Mouse (Mus musculus) neural tube, embryonic 13.5 days (tissue): ENCODE data around the gene Tnnt3. TPM values are rescaled to one million over a fixed set of nuclear protein-coding genes. Genes with fewer than 3 reads are reported as not detected.

Source experiments
- ATAC-seq: fragments of 200-750 bp; cut with Nextera tagmentation; 2 replicates; pipeline ENCODE4 v1.8.0; 2017; ENCODE audit warnings: low read depth, mild to moderate bottlenecking, moderate TSS enrichment, moderate library complexity
- H3K27ac ChIP-seq: fragments of 300-500 bp; sonication (generic); replicated peaks from 2 replicates; pipeline ENCODE4 v1.5.1; 2015; ENCODE audit warnings: moderate library complexity, mild to moderate bottlenecking, inconsistent platforms
- H3K27me3 ChIP-seq: fragments of 300-500 bp; sonication (generic); 2 replicates; pipeline ENCODE4 v1.6.1; 2015; ENCODE audit warnings: mild to moderate bottlenecking, inconsistent platforms
- H3K36me3 ChIP-seq: fragments of 300-500 bp; sonication (generic); 2 replicates; pipeline ENCODE4 v1.6.1; 2015; ENCODE audit warnings: mild to moderate bottlenecking, inconsistent platforms
- H3K4me1 ChIP-seq: fragments of 300-500 bp; sonication (generic); replicated peaks from 2 replicates; pipeline ENCODE4 v1.6.1; 2015; ENCODE audit warnings: inconsistent platforms
- H3K4me2 ChIP-seq: fragments of 300-500 bp; sonication (generic); 2 replicates; pipeline ENCODE4 v1.6.1; 2015; ENCODE audit warnings: inconsistent platforms, mild to moderate bottlenecking, moderate library complexity
- H3K4me3 ChIP-seq: fragments of 300-500 bp; sonication (generic); 2 replicates; pipeline ENCODE4 v1.5.1; 2015; ENCODE audit warnings: mild to moderate bottlenecking, inconsistent platforms
- H3K9ac ChIP-seq: fragments of 300-500 bp; sonication (generic); 2 replicates; pipeline ENCODE4 v1.6.1; 2015; ENCODE audit warnings: moderate library complexity, mild to moderate bottlenecking, inconsistent platforms
- H3K9me3 ChIP-seq: fragments of 300-500 bp; sonication (generic); 2 replicates; pipeline ENCODE4 v1.6.1; 2016; ENCODE audit warnings: inconsistent platforms
- WGBS: fragments of 180-500 bp; shearing (Covaris S2); methylation state at CpG from one replicate; pipeline ENCODE4 v1.1.7; 2015; 5-methylcytosine and 5-hydroxymethylcytosine counted together
- polyA plus RNA-seq: library from polyadenylated mRNA; unstranded; fragments of >200 nt; fragmentation: Nextera tagmentation; extraction: Ambion mirVana; gene quantifications from 2 replicates; pipeline ENCODE4 v1.2.1, GENCODE M21; 2015

Gene Tnnt3
- polyA plus RNA-seq, 1 experiment from 2014 or later, result 2.4 TPM

- no peak for ATAC-seq
- 63% methylated on average over 8 of the region's 8 CpGs for WGBS
- no peak overlapping the region for H3K9ac ChIP-seq
These were observed 5.1 kb upstream of the Tnnt3 start for GRCm38 (mm10) chr7:142493535-142493934.

GRCm38 (mm10) chr7:142496158-142496557 lies 2.5 kb upstream of the Tnnt3 start:
- Histone ChIP-seq H3K4me1 (no peaks in the 10 kb centered on the region), H3K36me3 (no peaks in the 10 kb centered on the region), H3K27me3 (no peaks in the 10 kb centered on the region), H3K9ac (no peak overlapping the region), H3K27ac (no peak overlapping the region), H3K4me3 (no peak overlapping the region), H3K4me2 (no peak overlapping the region), H3K9me3 (no peaks in the 10 kb centered on the region)
- 78% methylated on average over 3 of the region's 3 CpGs for WGBS
- no peak for ATAC-seq

More at GRCm38 (mm10) chr7:142493535-142493934, 5.1 kb upstream of the Tnnt3 start:
- Histone ChIP-seq H3K27me3 (no peaks in the 10 kb centered on the region), H3K36me3 (no peaks in the 10 kb centered on the region), H3K4me1 (no peaks in the 10 kb centered on the region), H3K4me2 (no peak overlapping the region), H3K4me3 (no peak overlapping the region), H3K27ac (no peak overlapping the region), H3K9me3 (no peaks in the 10 kb centered on the region)

GRCm38 (mm10) chr7:142496800-142497199 lies 1.8 kb upstream of the Tnnt3 start:
- H3K27me3 ChIP-seq, result no peaks in the 10 kb centered on the region
- H3K4me1 ChIP-seq, result no peaks in the 10 kb centered on the region
- WGBS, result 81% methylated on average over 5 of the region's 5 CpGs
- H3K27ac ChIP-seq, result no peak overlapping the region
- H3K9ac ChIP-seq, result no peak overlapping the region
- no peaks in the 10 kb centered on the region for H3K36me3 ChIP-seq
- no peaks in the 10 kb centered on the region for H3K9me3 ChIP-seq
- H3K4me2 ChIP-seq, result no peak overlapping the region
- no peak overlapping the region for H3K4me3 ChIP-seq
- no peak for ATAC-seq

- Histone ChIP-seq H3K27me3 (no peaks in the 10 kb centered on the region), H3K4me2 (no peak overlapping the region), H3K9me3 (no peaks in the 10 kb centered on the region), H3K9ac (no peak overlapping the region), H3K36me3 (no peaks in the 10 kb centered on the region), H3K4me3 (no peak overlapping the region), H3K4me1 (no peaks in the 10 kb centered on the region), H3K27ac (no peak overlapping the region)
- no peak for ATAC-seq
- WGBS, result 90% methylated on average over 2 of the region's 2 CpGs
These were observed 861 bp upstream of the Tnnt3 start for GRCm38 (mm10) chr7:142497775-142498174.

GRCm38 (mm10) chr7:142499010-142499721 lies 530 bp downstream of the Tnnt3 start:
- H3K9ac ChIP-seq, result no peak overlapping the region
- no peaks in the 10 kb centered on the region; the same call in 1 of the 2 replicates for H3K27me3 ChIP-seq
- H3K4me2 ChIP-seq, result no peak overlapping the region
- no peaks in the 10 kb centered on the region for H3K36me3 ChIP-seq
- 86% methylated on average over 5 of the region's 5 CpGs for WGBS
- ATAC-seq, result no peak
- no peaks in the 10 kb centered on the region for H3K4me1 ChIP-seq
- H3K4me3 ChIP-seq, result no peak overlapping the region
- H3K27ac ChIP-seq, result no peak overlapping the region
- no peaks in the 10 kb centered on the region for H3K9me3 ChIP-seq

- H3K27me3 ChIP-seq, result peaks cover 6% of the 10 kb centered on the region; the same call in 1 of the 2 replicates
- no peak overlapping the region for H3K4me2 ChIP-seq
- H3K36me3 ChIP-seq, result no peaks in the 10 kb centered on the region
- no peak overlapping the region for H3K27ac ChIP-seq
- H3K9me3 ChIP-seq, result no peaks in the 10 kb centered on the region
- ATAC-seq, result no peak
- no peak overlapping the region for H3K9ac ChIP-seq
- 93% methylated on average over 1 of the region's 1 CpGs for WGBS
- no peaks in the 10 kb centered on the region for H3K4me1 ChIP-seq
- no peak overlapping the region for H3K4me3 ChIP-seq
These were observed 1.4 kb downstream of the Tnnt3 start for GRCm38 (mm10) chr7:142500032-142500431.

- H3K9me3 ChIP-seq, result no peaks in the 10 kb centered on the region
- H3K4me2 ChIP-seq, result no peak overlapping the region
- no peaks in the 10 kb centered on the region for H3K36me3 ChIP-seq
- no peak for ATAC-seq
- H3K27me3 ChIP-seq, result peaks cover 29% of the 10 kb centered on the region
- 93% methylated on average over 4 of the region's 4 CpGs for WGBS
- H3K4me3 ChIP-seq, result no peak overlapping the region
- H3K9ac ChIP-seq, result no peak overlapping the region
- no peak overlapping the region for H3K27ac ChIP-seq
- peaks cover 16% of the 10 kb centered on the region for H3K4me1 ChIP-seq
These were observed 4.6 kb downstream of the Tnnt3 start for GRCm38 (mm10) chr7:142503206-142503605.

GRCm38 (mm10) chr7:142505942-142506341 lies 7.3 kb downstream of the Tnnt3 start:
- peaks cover 32% of the 10 kb centered on the region for H3K27me3 ChIP-seq
- no peak overlapping the region for H3K4me3 ChIP-seq
- H3K4me2 ChIP-seq, result no peak overlapping the region
- H3K4me1 ChIP-seq, result peaks cover 32% of the 10 kb centered on the region
- H3K36me3 ChIP-seq, result no peaks in the 10 kb centered on the region
- H3K9ac ChIP-seq, result 0 out of 2 replicates have a peak overlapping the region, but pooled peaks have one; percentile 3
- H3K9me3 ChIP-seq, result no peaks in the 10 kb centered on the region
- H3K27ac ChIP-seq, result 0 out of 2 replicates have a peak overlapping the region, but pooled peaks have one; percentile 9
- peak; percentile 66; the same call in 1 of the 2 replicates for ATAC-seq
- 29% methylated on average over 2 of the region's 2 CpGs for WGBS

GRCm38 (mm10) chr7:142506501-142506900 lies 7.9 kb downstream of the Tnnt3 start:
- 29% methylated on average over 4 of the region's 4 CpGs for WGBS
- ATAC-seq, result peak; percentile 6; the same call in 1 of the 2 replicates
- peak overlapping the region; percentile 9; the same call in 1 of the 2 replicates for H3K27ac ChIP-seq

GRCm38 (mm10) chr7:142507453-142507852 lies 8.8 kb downstream of the Tnnt3 start:
- Histone ChIP-seq H3K4me1 (peaks cover 33% of the 10 kb centered on the region), H3K9ac (no peak overlapping the region), H3K27me3 (peaks cover 40% of the 10 kb centered on the region), H3K36me3 (no peaks in the 10 kb centered on the region), H3K9me3 (no peaks in the 10 kb centered on the region), H3K4me2 (no peak overlapping the region), H3K27ac (no peak overlapping the region), H3K4me3 (no peak overlapping the region)
- no peak for ATAC-seq
- 91% methylated on average over 9 of the region's 9 CpGs for WGBS

More at GRCm38 (mm10) chr7:142506501-142506900, 7.9 kb downstream of the Tnnt3 start:
- H3K4me1 ChIP-seq, result peaks cover 33% of the 10 kb centered on the region
- no peaks in the 10 kb centered on the region for H3K36me3 ChIP-seq
- 0 out of 2 replicates have a peak overlapping the region, but pooled peaks have one; percentile 3 for H3K9ac ChIP-seq
- H3K4me3 ChIP-seq, result no peak overlapping the region
- H3K27me3 ChIP-seq, result peaks cover 32% of the 10 kb centered on the region
- H3K4me2 ChIP-seq, result no peak overlapping the region
- no peaks in the 10 kb centered on the region for H3K9me3 ChIP-seq

GRCm38 (mm10) chr7:142509518-142509917 lies 10.9 kb downstream of the Tnnt3 start:
- Histone ChIP-seq H3K36me3 (no peaks in the 10 kb centered on the region), H3K4me1 (peaks cover 33% of the 10 kb centered on the region), H3K27me3 (peaks cover 56% of the 10 kb centered on the region), H3K4me2 (no peak overlapping the region), H3K4me3 (no peak overlapping the region), H3K9me3 (no peaks in the 10 kb centered on the region), H3K27ac (peak overlapping the region; percentile 83), H3K9ac (no peak overlapping the region)
- ATAC-seq, result no peak
- 5% methylated on average over 14 of the region's 14 CpGs for WGBS

- peak overlapping the region; percentile 83 for H3K27ac ChIP-seq
- no peak overlapping the region for H3K4me3 ChIP-seq
- H3K27me3 ChIP-seq, result peaks cover 54% of the 10 kb centered on the region
- 0 out of 2 replicates have a peak, but pooled peaks have one; percentile 60 for ATAC-seq
- H3K36me3 ChIP-seq, result no peaks in the 10 kb centered on the region
- H3K4me2 ChIP-seq, result 0 out of 2 replicates have a peak overlapping the region, but pooled peaks have one; percentile 14
- peaks cover 33% of the 10 kb centered on the region for H3K4me1 ChIP-seq
- no peaks in the 10 kb centered on the region for H3K9me3 ChIP-seq
- 5% methylated on average over 12 of the region's 12 CpGs for WGBS
- peak overlapping the region; percentile 31; the same call in 1 of the 2 replicates for H3K9ac ChIP-seq
These were observed 11.6 kb downstream of the Tnnt3 start for GRCm38 (mm10) chr7:142510021-142510777.
